Mouse (Mus musculus): ENCODE measurements at regions not wholly inside any gene's neighbourhood (a gene's known extent, or its start where the extent isn't known, plus 50 kb on each side); places are given as distances from the start of the nearest gene placed in this dataset.
"Not testable (repeated sequence)": the region's sequence is repeated elsewhere in the genome, so short reads cannot be mapped to it uniquely, and the experiment has no call there.

DNA sequence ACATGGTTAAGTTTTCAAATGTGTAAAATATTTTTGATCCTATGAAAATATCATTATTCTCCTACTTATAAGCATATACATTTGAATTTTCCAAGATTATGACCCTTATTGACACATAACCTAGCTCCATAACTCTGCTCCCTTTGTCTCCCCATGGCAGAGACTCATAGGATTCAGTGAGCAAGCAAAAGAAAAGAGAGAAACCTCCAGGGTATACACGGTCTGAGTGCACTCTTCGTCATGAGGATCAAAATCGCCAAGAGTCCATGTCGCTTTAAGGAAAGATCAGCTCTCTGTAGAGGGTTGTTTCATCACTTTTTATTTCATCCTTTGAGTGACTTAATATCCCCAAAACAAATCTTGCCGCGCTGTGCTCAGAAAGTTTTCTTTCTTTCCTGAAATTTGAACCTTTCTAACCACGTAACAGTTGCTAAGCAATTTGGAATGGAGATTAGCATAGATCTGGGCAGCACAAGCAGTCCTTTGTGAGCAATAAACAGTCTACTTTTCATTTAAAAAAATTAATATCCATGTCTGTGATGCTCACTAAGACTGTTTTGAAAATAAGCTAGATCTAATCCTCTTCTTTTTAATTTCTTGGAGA is 1158.0 kb downstream of the A830018L16Rik start:
- DNase-seq (ENCODE audit: low spot score in 2 of 2), result no peak

GRCm38 (mm10) chr1:12572770-12573169 is 1158.9 kb downstream of the A830018L16Rik start:
- DNase-seq (ENCODE audit: low spot score in 2 of 2), result no peak

- DNase-seq (ENCODE audit: low spot score in 2 of 2), result no peak
These were observed 1160.4 kb downstream of the A830018L16Rik start for GRCm38 (mm10) chr1:12574274-12574673.

DNA sequence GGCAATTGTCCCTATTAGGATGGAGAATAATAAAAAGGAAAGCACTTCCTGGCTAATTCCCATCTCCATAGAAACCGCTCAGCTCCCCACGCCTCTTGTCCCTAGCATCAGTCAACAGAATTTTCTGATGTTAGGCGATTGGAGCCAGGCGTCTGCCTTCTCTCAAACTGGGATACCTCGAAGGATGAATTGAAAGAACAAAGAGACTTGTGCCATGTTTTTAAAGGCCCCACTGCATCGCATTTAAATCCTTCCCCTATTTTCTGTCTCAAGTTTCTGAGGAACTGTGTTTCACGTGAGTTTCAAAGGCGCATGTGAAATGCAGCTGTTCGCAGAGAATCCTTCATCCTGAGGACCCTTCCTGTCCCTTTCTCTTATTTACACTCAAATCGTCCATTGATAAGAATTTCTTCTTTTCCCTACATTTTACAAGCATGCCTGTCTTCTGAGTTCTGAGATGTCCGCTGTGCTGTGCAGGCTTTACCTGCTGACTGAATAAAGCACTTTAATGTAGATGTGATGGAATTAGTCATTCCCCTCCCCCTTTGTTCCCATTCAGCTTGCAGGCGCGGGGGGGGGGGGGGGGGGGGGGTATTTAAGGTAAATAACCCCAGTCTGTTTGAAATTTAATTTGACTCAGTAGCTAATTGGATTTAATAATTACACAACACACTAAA is 1163.3 kb downstream of the A830018L16Rik start:
- DNase-seq (ENCODE audit: low spot score in 2 of 2), result no peak

- no peak for DNase-seq (ENCODE audit: low spot score in 2 of 2)
These were observed 1164.1 kb downstream of the A830018L16Rik start for GRCm38 (mm10) chr1:12577978-12578377.

GRCm38 (mm10) chr1:12583012-12583411 is 1169.1 kb downstream of the A830018L16Rik start:
- DNase-seq (ENCODE audit: low spot score in 2 of 2), result no peak

DNA sequence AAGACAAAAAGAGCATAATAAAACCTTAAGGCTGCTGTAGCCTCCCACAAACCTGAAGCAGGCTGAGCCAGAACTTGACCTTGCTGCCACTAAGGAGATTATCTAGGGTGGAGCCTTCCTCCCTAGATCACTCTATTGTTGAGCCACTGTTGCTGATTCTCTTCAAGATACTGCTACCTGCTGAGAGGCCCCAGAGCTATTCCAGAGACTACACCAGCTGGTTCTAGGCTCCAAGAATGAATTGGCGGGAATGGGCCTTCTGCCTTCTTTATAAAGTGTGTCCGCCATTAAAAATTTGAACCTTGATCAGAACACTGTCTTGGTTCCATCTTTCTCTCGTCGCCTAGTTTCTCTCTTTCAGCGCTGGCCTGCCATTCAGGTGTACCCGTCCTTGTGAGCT is 1173.1 kb downstream of the A830018L16Rik start:
- not testable (repeated sequence) for DNase-seq (ENCODE audit: low spot score in 2 of 2)

- DNase-seq (ENCODE audit: low spot score in 2 of 2), result no peak
These were observed 1198.2 kb downstream of the A830018L16Rik start for GRCm38 (mm10) chr1:12612102-12612501.

DNA sequence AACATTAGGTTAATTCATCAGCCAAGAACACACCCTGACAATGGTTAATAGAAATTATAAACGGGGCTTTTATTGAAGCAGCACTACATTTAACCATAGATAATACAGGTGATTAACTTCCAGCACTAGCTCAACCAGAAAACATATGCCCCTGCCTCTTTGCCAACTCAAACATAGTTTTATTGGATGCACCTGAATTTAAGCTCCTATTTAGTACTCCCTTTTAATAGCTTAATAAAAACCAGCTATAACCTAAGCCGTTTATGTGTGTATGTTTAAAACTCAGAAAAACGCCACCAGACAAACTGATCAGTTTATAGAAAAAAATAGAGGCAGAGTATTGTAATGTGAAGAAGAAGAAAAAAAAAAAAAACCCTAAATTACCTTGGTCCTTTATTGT is 1201.4 kb downstream of the A830018L16Rik start:
- DNase-seq (ENCODE audit: low spot score in 2 of 2), result no peak

GRCm38 (mm10) chr1:12615733-12616481 is 1202.0 kb downstream of the A830018L16Rik start:
- DNase-seq (ENCODE audit: low spot score in 2 of 2), result no peak

DNA sequence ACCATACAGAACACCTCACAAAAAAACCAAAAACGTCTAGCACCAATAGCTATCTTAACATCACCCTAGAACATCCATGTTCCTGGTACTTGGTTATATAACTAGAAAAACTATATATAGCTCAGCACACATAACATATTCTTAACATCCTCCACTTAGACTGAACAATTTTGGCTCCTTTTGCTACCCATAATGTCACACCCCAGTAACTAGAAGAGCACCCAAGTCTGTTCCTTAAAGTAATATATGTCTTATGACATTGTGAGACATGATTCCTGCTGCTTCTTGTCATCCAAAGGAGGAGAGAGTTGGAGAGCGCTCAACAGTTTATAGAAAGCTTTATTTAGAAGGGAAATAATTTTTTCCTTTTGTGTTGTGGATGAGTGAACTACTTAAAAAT is 1206.1 kb downstream of the A830018L16Rik start:
- DNase-seq (ENCODE audit: low spot score in 2 of 2), result no peak

DNA sequence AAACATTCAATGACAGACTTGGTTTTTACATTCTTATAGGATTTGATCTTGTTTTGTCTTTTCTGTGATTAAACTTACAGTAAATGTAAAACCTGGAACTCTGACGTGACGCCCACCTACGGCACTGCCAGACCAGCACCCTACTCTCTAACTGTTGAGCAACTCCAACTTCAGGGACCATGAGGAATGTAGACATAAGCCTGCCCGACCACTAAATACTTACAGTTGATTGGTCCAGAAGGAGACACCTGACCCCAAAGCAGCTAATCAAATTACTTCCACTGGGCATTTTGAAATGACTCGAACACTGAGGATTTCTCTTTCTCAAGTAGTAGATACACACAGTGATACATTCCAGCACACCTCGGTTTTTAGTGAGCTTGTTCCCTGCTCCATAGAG is 1206.9 kb downstream of the A830018L16Rik start:
- DNase-seq (ENCODE audit: low spot score in 2 of 2), result no peak

GRCm38 (mm10) chr1:12623158-12623557 is 1209.3 kb downstream of the A830018L16Rik start:
- DNase-seq (ENCODE audit: low spot score in 2 of 2), result peak in 1 of 2 experiments; percentile 7

DNA sequence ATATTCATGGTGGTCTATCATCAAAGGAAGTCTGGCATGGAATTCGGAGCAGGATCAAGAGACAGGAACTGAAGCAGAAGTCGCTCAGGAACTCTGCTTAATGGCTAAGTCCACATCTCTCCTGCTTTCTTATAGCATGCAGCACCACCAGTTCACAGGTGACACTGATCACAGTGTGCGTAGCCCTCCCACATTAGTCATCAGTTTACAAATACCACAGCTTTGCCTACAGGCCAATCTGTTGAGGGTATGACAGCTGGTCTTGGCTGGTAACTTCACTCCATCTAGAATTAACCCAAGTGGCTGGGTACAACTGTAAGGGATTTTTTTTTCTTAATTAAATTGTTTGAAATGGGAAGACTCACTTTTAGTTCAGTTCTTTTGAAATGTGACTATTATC is 1219.1 kb downstream of the A830018L16Rik start:
- DNase-seq (ENCODE audit: low spot score in 2 of 2), result no peak

DNA sequence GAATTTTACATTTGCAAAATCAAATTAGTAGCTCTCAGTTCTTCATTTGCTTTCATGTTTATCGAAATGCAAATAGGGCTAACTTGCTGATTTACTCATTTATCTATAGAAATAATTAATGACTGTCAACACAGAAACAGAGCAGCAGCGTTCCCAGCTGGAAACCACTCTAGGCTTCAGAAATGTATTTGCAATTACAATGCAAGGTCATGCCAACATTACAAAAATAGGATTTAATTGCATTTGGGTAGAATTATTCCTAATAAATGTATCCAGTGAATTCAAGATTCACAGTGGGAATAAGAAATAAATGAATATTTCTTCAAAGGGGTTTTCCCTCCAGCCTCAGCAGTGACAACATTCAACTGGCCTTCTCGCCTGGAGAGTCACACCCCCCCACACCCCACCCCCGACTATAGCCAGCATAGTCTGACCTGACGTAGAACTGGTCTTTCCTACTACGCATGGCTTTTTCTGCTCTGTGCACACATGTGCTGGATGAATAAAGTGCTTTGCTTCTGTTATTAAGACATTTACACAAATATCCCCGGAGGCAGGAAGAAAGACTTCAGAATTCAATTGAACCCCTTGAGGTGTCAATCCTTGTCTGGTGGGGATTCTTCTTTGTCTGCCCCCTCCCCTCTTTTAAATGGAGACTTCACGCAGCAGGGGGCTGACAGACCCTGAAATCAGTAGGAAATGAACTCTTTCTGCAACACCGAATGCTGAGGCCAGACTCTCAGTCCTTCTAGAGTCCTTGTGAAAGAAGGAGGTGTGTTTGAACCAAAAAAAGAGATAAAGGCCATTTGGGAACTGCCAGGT is 1222.6 kb downstream of the A830018L16Rik start:
- no peak for DNase-seq (ENCODE audit: low spot score in 2 of 2)

GRCm38 (mm10) chr1:12640983-12641382 is 1227.1 kb downstream of the A830018L16Rik start:
- DNase-seq (ENCODE audit: low spot score in 2 of 2), result no peak

All from frontal cortex, postnatal 25 days (tissue).